Mouse (Mus musculus): ENCODE measurements around the gene Gtf2h2. TPM values are rescaled to one million over a fixed set of nuclear protein-coding genes. Genes with fewer than 3 reads are reported as not detected.
"Not testable (repeated sequence)": the region's sequence is repeated elsewhere in the genome, so short reads cannot be mapped to it uniquely, and the experiment has no call there.

The Gtf2h2 gene
- polyA plus RNA-seq, 1 experiment from 2014 or later, result 71.7 TPM

GRCm38 (mm10) chr13:100494370-100494769 is 2.0 kb upstream of the Gtf2h2 start:
- not testable (repeated sequence) for H3K27me3 ChIP-seq (ENCODE audit: control insufficient read depth, insufficient read depth, low read depth, low read length); H3K27ac ChIP-seq (ENCODE audit: low read length); H3K4me2 ChIP-seq (ENCODE audit: low read length); H3K36me3 ChIP-seq (ENCODE audit: control insufficient read depth, insufficient read depth, low read length); H3K9me3 ChIP-seq (replicated peaks; ENCODE audit: control insufficient read depth, low read length, poor library complexity, severe bottlenecking); ATAC-seq; H3K4me1 ChIP-seq (ENCODE audit: control insufficient read depth, insufficient read depth, low read length); H3K4me3 ChIP-seq (ENCODE audit: low read depth, low read length); H3K9ac ChIP-seq (ENCODE audit: low read depth, low read length)
- WGBS, result 59% methylated on average over 8 of the region's 8 CpGs

GRCm38 (mm10) chr13:100493313-100493712 is 934 bp upstream of the Gtf2h2 start:
- Histone ChIP-seq H3K4me1 (ENCODE audit: control insufficient read depth, insufficient read depth, low read length) (peaks cover 7% of the 10 kb centered on the region), H3K4me3 (ENCODE audit: low read depth, low read length) (no peak overlapping the region), H3K9ac (ENCODE audit: low read depth, low read length) (no peak overlapping the region), H3K27me3 (ENCODE audit: control insufficient read depth, insufficient read depth, low read depth, low read length) (no peaks in the 10 kb centered on the region), H3K27ac (ENCODE audit: low read length) (no peak overlapping the region), H3K9me3 (replicated peaks; ENCODE audit: control insufficient read depth, low read length, poor library complexity, severe bottlenecking) (no peaks in the 10 kb centered on the region), H3K36me3 (ENCODE audit: control insufficient read depth, insufficient read depth, low read length) (peaks cover 2% of the 10 kb centered on the region), H3K4me2 (ENCODE audit: low read length) (no peak overlapping the region)
- 79% methylated on average over 8 of the region's 8 CpGs for WGBS
- no peak; the same call in 1 of the 2 replicates for ATAC-seq

DNA sequence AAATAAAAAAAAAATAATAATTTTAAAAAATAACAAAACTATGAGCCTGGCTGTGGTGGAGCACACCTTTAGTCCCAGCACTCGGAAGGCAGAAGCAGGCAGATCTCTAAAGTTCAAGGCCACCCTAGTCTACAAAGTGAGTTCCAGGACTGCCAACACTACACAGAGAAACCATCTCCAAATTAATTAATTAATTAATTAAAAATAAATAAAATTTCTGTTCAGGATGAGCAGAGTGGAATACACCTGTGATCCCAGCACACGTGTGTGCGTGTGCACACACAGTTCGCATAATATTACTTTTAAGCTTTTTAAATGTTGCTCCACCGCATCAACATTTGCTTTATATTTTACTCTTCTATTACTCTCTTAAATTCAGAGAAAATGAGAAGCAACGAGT is 756 bp downstream of the Gtf2h2 start:
- peak overlapping the region; percentile 80 for H3K4me2 ChIP-seq (ENCODE audit: low read length)
- H3K4me3 ChIP-seq (ENCODE audit: low read depth, low read length), result peak overlapping the region; percentile 99
- peaks cover 13% of the 10 kb centered on the region for H3K36me3 ChIP-seq (ENCODE audit: control insufficient read depth, insufficient read depth, low read length)
- H3K27me3 ChIP-seq (ENCODE audit: control insufficient read depth, insufficient read depth, low read depth, low read length), result no peaks in the 10 kb centered on the region
- ATAC-seq, result peak; percentile 68
- 18% methylated on average over 6 of the region's 6 CpGs for WGBS
- peak overlapping the region; percentile 88; the same call in 1 of the 2 replicates for H3K27ac ChIP-seq (ENCODE audit: low read length)
- H3K4me1 ChIP-seq (ENCODE audit: control insufficient read depth, insufficient read depth, low read length), result peaks cover 7% of the 10 kb centered on the region
- H3K9ac ChIP-seq (ENCODE audit: low read depth, low read length), result peak overlapping the region; percentile 89
- H3K9me3 ChIP-seq (replicated peaks; ENCODE audit: control insufficient read depth, low read length, poor library complexity, severe bottlenecking), result no peaks in the 10 kb centered on the region

DNA sequence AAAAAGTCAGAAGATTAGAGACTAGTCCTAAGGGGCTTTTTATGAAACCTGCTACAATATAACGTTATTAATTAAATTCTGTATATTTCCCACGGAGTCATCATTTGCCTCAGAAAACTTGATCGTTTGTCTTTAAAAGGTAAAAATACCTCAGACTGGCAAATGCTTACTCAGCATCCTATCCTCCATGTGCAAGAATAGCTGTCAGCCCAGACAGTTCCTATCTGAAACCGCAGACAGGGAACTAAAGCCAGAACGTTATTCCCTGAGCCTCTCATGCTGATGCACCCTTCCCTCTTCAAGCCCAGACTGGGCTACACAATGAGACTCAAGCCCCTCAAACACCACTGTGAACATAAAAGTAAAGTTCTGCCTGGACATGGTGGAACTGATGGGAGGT is 2.0 kb downstream of the Gtf2h2 start:
- Histone ChIP-seq H3K9ac (ENCODE audit: low read depth, low read length) (no peak overlapping the region), H3K27me3 (ENCODE audit: control insufficient read depth, insufficient read depth, low read depth, low read length) (no peaks in the 10 kb centered on the region), H3K4me3 (ENCODE audit: low read depth, low read length) (no peak overlapping the region), H3K4me2 (ENCODE audit: low read length) (no peak overlapping the region), H3K4me1 (ENCODE audit: control insufficient read depth, insufficient read depth, low read length) (peaks cover 7% of the 10 kb centered on the region), H3K27ac (ENCODE audit: low read length) (no peak overlapping the region), H3K9me3 (replicated peaks; ENCODE audit: control insufficient read depth, low read length, poor library complexity, severe bottlenecking) (no peaks in the 10 kb centered on the region), H3K36me3 (ENCODE audit: control insufficient read depth, insufficient read depth, low read length) (peaks cover 14% of the 10 kb centered on the region)
- 89% methylated on average over 5 of the region's 5 CpGs for WGBS
- ATAC-seq, result no peak

DNA sequence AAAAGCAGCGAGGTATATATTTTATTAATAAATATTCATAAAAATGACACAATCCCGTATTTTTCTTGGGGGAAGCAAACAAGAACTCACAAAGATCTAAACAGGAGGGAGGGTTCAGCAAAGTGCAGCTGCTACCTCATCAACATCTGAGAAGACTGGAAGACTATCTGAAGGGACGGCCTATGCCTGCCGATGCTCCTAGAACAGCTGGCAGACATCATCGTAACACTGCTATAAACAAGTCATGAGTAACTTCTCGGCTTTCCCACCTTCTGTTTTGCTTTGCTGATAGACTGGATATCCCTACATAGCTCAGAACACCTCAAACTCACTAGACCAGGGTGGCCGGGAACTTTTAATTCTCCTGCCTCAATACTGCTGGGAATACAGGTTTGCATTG is 8.8 kb downstream of the Gtf2h2 start:
- ATAC-seq, result no peak
- Histone ChIP-seq H3K9me3 (replicated peaks; ENCODE audit: control insufficient read depth, low read length, poor library complexity, severe bottlenecking) (no peaks in the 10 kb centered on the region), H3K27ac (ENCODE audit: low read length) (no peak overlapping the region), H3K4me2 (ENCODE audit: low read length) (no peak overlapping the region), H3K36me3 (ENCODE audit: control insufficient read depth, insufficient read depth, low read length) (peaks cover 33% of the 10 kb centered on the region), H3K27me3 (ENCODE audit: control insufficient read depth, insufficient read depth, low read depth, low read length) (no peaks in the 10 kb centered on the region), H3K4me1 (ENCODE audit: control insufficient read depth, insufficient read depth, low read length) (no peaks in the 10 kb centered on the region), H3K9ac (ENCODE audit: low read depth, low read length) (no peak overlapping the region), H3K4me3 (ENCODE audit: low read depth, low read length) (no peak overlapping the region)
- over 99% methylated on average over 7 of the region's 7 CpGs for WGBS

GRCm38 (mm10) chr13:100463527-100464222 is 28.7 kb downstream of the Gtf2h2 start:
- no peak for ATAC-seq

DNA sequence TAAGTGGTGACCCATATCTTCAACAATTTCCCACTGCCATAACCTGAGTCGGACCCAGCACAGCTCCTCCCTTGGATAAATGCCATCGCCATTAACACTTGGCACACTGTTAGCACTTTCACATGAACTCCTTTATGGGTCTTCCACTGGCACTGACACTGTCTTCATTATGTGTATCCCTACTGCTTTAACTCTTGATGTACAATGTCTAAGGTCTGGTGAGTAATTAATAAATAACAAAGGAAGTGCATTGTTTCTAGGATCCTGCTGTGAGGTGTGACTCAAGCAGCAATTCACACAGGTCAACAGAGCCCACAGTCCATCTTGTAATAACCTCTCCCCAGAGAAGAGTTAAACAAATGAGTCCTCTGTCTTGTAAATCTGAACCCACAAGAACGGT is 31.0 kb downstream of the Gtf2h2 start:
- H3K4me2 ChIP-seq (ENCODE audit: low read length), result no peak overlapping the region
- WGBS, result 83% methylated on average over 3 of the region's 3 CpGs
- H3K27ac ChIP-seq (ENCODE audit: low read length), result no peak overlapping the region
- ATAC-seq, result no peak
- H3K4me3 ChIP-seq (ENCODE audit: low read depth, low read length), result no peak overlapping the region
- H3K9me3 ChIP-seq (replicated peaks; ENCODE audit: control insufficient read depth, low read length, poor library complexity, severe bottlenecking), result no peaks in the 10 kb centered on the region
- H3K4me1 ChIP-seq (ENCODE audit: control insufficient read depth, insufficient read depth, low read length), result no peaks in the 10 kb centered on the region
- no peaks in the 10 kb centered on the region for H3K27me3 ChIP-seq (ENCODE audit: control insufficient read depth, insufficient read depth, low read depth, low read length)
- no peak overlapping the region for H3K9ac ChIP-seq (ENCODE audit: low read depth, low read length)
- H3K36me3 ChIP-seq (ENCODE audit: control insufficient read depth, insufficient read depth, low read length), result peaks cover 8% of the 10 kb centered on the region

More at GRCm38 (mm10) chr13:100463527-100464222, 28.7 kb downstream of the Gtf2h2 start:
- Histone ChIP-seq H3K36me3 (ENCODE audit: control insufficient read depth, insufficient read depth, low read length) (peaks cover 28% of the 10 kb centered on the region), H3K9me3 (replicated peaks; ENCODE audit: control insufficient read depth, low read length, poor library complexity, severe bottlenecking) (peaks cover 10% of the 10 kb centered on the region), H3K4me3 (ENCODE audit: low read depth, low read length) (no peak overlapping the region), H3K27ac (ENCODE audit: low read length) (no peak overlapping the region), H3K9ac (ENCODE audit: low read depth, low read length) (no peak overlapping the region), H3K27me3 (ENCODE audit: control insufficient read depth, insufficient read depth, low read depth, low read length) (no peaks in the 10 kb centered on the region), H3K4me1 (ENCODE audit: control insufficient read depth, insufficient read depth, low read length) (no peaks in the 10 kb centered on the region), H3K4me2 (ENCODE audit: low read length) (no peak overlapping the region)
- WGBS, result 100% methylated on average over 2 of the region's 2 CpGs

DNA sequence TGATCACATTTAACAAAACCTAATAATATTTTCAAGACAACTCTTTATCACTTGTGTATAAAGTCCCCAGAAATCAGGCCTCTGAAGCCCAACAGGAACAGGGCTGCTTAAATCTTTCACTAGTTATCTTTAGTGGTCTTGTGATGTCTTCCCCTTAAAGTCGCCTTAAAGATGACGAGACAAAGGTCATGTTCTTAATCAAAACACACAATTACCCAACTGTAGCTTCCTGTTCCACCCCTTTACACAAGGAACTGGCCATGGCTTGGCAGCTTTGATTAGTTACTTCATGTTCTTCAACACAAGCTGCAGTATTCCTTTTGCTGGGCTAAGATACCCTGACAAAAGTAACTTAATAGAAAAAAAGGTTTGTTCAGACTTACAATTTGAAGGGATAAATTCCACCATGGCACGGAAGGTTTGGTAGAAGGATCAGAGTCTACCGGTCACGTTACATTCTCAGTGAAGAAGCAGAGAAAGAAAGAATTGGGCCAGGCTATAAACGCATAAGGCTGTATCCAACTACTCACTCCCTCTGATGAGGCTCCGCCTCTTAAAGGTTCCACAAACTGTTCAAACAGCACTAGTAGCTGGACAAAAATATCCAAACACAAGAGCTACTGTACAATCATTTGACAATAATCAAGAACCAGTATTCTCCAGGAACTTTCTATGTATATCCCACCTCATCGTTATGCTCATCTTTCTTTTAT is 39.8 kb downstream of the Gtf2h2 start, which contains the start of gene Naip1:
Gene Naip1 (minus strand): TSS at position 455 of the 713 bp plus-strand sequence.
- ATAC-seq; H3K4me1 ChIP-seq (ENCODE audit: control insufficient read depth, insufficient read depth, low read length); H3K27ac ChIP-seq (ENCODE audit: low read length); H3K36me3 ChIP-seq (ENCODE audit: control insufficient read depth, insufficient read depth, low read length); H3K4me2 ChIP-seq (ENCODE audit: low read length); H3K4me3 ChIP-seq (ENCODE audit: low read depth, low read length); H3K9me3 ChIP-seq (replicated peaks; ENCODE audit: control insufficient read depth, low read length, poor library complexity, severe bottlenecking); H3K27me3 ChIP-seq (ENCODE audit: control insufficient read depth, insufficient read depth, low read depth, low read length); H3K9ac ChIP-seq (ENCODE audit: low read depth, low read length): not testable (repeated sequence)
- 83% methylated on average over 8 of the region's 8 CpGs for WGBS

- no peak overlapping the region for H3K4me3 ChIP-seq (ENCODE audit: low read depth, low read length)
- WGBS, result 83% methylated on average over 1 of the region's 1 CpGs
- no peak overlapping the region for H3K27ac ChIP-seq (ENCODE audit: low read length)
- H3K27me3 ChIP-seq (ENCODE audit: control insufficient read depth, insufficient read depth, low read depth, low read length), result no peaks in the 10 kb centered on the region
- H3K36me3 ChIP-seq (ENCODE audit: control insufficient read depth, insufficient read depth, low read length), result no peaks in the 10 kb centered on the region
- no peak for ATAC-seq
- no peak overlapping the region for H3K9ac ChIP-seq (ENCODE audit: low read depth, low read length)
- no peaks in the 10 kb centered on the region for H3K9me3 ChIP-seq (replicated peaks; ENCODE audit: control insufficient read depth, low read length, poor library complexity, severe bottlenecking)
- no peaks in the 10 kb centered on the region for H3K4me1 ChIP-seq (ENCODE audit: control insufficient read depth, insufficient read depth, low read length)
- no peak overlapping the region for H3K4me2 ChIP-seq (ENCODE audit: low read length)
Observed at GRCm38 (mm10) chr13:100449495-100449894, 42.9 kb downstream of the Gtf2h2 start.

Data from midbrain, embryonic 16.5 days (tissue).